Mouse (Mus musculus) kidney, postnatal 25 days (tissue): ENCODE results near the gene E130208F15Rik.

Experiments
- DNase-seq, 2 experiments: peaks; one replicate each; pipeline ENCODE4 v3.0.0; 2021; ENCODE audit warnings: mixed read lengths in 2 of 2

The E130208F15Rik gene

DNA sequence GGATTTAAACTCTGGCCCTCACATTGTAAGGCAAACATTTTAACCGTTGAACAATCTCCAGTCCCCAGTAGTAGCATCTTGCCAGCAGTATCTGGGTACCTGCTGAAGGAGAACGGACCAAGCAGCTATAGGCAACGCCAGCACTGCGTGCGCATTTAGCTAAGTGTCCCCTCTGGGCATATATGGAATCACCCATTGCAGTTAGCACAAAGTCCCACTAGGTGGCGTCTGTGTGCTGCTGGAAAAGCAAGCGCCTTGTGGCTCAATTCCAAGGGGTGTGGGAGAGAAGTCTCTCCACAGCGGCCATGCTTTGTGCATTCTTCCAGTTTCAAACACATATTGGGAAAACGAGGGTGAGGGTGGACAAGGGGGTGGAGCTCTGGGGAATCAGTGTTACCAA lies 14.8 kb downstream of the E130208F15Rik start:
- peak; percentile 87 to 93 for DNase-seq

- no peak for DNase-seq
Observed at GRCm38 (mm10) chr7:30339432-30340109, 18.0 kb downstream of the E130208F15Rik start.

GRCm38 (mm10) chr7:30346635-30347379 lies 25.3 kb downstream of the E130208F15Rik start:
- DNase-seq, result peak; percentile 79 to 87

- DNase-seq, result peak; percentile 68 to 75
Observed at GRCm38 (mm10) chr7:30347828-30348227, 26.3 kb downstream of the E130208F15Rik start.

GRCm38 (mm10) chr7:30353279-30353822 lies 31.8 kb downstream of the E130208F15Rik start:
- DNase-seq, result peak; percentile 80 to 83

DNA sequence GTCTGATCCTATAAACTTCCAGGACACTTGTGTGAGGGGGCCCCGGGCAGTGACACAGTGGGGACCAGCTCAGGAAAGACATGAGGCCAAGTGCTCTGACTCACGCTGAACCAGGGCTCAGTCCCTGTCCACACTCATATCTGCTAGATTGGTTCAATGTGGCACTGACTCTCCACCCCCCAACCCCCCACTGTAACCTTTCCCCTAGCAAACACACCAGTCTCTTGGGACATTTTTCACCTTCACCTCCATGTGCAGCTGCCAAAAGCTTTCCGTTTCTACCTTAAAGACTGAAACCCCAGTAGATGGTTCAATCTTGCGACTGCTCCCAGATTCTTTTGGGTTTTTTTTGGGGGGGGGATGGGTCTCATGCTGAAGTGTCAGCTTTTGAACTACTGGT lies 32.5 kb downstream of the E130208F15Rik start:
- DNase-seq, result no peak

- no peak for DNase-seq
Observed at GRCm38 (mm10) chr7:30358378-30359186, 37.0 kb downstream of the E130208F15Rik start.

GRCm38 (mm10) chr7:30359276-30359865 lies 37.8 kb downstream of the E130208F15Rik start:
- peak; percentile 36 to 71 for DNase-seq

DNA sequence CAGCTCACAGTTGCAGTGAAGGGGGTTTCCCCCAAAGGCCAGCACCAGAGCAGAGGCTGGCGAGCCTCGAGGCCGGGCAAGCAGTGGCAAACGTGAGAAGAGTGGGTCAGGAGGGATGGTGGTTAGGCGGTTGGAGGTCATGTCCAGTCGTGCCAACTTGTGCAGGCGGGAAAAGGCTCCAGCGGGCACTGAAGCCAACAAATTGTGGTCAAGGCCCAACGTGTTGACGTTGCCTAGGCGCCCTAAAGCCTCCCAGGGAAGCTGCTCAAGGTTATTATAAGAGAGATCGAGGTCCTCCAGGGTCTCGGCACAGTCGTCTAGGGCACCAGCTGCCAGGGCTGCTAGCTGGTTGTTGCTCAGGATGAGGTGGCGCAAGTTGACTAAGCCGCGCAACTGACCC lies 38.5 kb downstream of the E130208F15Rik start:
- DNase-seq, result peak in 1 of 2 experiments; percentile 40

DNA sequence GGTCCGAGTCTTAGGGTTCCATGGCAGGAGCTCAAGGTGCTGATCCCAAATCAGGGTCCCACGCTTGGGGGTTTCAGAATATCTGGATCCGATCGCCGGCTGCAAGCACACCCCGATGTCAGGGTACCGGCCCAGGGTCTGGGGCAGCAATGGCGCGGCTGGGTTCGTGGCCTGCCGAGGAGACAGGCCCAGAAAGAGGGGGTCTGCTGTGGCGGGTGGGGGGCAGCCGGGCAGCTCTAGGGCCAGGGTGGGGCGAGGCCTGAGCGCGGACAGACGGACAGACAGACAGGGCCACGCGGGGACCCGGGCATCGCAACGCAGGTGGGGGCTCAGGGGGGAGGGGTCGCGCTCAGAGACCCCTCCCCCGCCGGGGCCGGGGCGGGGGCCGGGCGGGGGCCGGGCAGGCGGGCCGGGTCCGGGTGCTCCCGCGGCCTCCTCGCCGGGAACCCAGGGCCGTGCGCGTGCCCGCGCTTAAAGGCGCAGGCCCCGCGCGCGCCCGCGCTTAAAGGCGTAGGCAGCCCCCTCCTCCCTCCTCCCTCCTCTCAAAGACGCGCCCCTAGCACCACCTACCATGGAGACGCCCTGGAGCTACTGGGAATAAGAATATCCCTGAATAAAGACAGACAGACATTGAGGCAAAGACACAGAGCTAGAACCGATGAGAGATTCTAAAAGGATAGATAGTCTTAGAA lies 41.3 kb downstream of the E130208F15Rik start, which contains the start of gene Lrfn3:
TSS of gene Lrfn3 (minus strand) at position 121 of the 692 bp plus-strand sequence.
- peak; percentile 70 to 77 for DNase-seq

DNA sequence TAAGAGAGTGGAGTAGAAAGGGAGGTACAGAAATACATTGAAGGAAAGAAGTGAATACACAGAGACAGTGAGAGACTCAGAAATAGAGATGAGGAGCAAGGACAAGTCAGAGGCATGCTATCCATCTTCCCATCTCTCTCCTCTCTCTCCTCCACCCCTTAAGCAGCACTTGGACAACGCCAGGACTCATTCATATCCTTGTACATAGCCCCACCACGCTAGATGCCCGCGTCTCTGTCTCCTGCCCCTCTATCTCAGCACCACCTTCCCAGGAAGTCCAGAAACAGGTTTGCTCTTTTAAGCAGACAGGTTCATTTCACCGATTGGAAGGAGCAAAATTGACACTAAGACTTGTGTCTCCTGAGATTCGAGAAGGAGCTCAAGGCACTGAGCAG lies 41.8 kb downstream of the E130208F15Rik start:
- peak in 1 of 2 experiments; percentile 28 for DNase-seq

DNA sequence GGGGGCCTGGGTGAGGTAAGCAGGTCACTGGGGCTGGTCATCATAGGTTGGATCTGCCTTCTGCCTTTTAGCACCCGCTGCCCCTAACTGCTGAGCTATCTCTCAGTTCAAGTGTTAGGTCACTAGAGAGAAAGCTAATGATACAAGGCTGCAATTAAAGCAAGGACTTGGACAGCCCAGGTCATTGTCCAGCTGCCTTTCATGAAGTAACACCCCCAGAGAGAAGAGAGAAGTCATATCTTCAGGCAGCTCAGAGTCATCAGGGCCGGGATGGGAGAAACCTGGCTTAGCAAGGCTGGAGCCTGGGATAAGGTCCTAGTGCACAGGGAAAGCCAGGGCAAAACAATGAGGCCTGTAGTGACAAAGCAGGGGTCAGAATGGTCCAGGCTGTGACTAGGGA lies 45.9 kb downstream of the E130208F15Rik start:
- DNase-seq, result no peak
